Mouse (Mus musculus): ENCODE measurements around the gene Zmynd12. TPM values are rescaled to one million over a fixed set of nuclear protein-coding genes. Genes with fewer than 3 reads are reported as not detected.

The Zmynd12 gene
- total and polyA plus RNA-seq, 3 experiments, result 0.25 to 0.75 (median 0.53) TPM

DNA sequence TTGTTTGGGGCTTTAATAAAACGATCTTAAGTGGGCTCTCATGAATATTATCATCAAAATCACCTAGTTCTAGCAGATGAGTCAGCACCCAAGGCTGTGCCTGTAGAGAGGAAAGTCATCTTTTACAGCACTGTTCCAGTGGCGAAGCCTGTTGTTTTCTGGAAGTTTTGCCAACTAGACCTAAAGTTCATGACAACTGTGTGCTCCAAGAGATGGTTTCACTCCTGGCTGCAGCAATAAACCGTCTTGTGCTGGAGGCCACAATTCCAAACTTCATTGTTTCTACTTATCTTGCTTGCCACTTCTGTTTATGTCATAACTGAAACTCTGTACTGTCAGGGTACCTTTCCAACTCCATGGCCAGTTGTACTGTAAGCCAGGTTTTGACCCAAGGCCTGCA is 5.3 kb upstream of the Zmynd12 start:
- in situ Hi-C loops (cut with MboI; ENCODE audit: low pct_ligation_motif_present, low pct_unique_long_range_greater_than_20kb, low sequenced_read_pairs), result no loop called here
- Histone ChIP-seq H3K4me3 (replicated peaks in 1 of 3; ENCODE audit: low read depth in 2 of 3, low read length in 2 of 3, poor library complexity in 1 of 3) (no peak overlapping the region), H3K4me1 (ENCODE audit: control insufficient read depth in 1 of 2, insufficient read depth in 2 of 2) (peaks cover 3 to 24% of the 10 kb centered on the region in 2 experiments; a peak in 3 of 4 replicates), H3K4me2 (ENCODE audit: insufficient read depth, low read depth, poor library complexity, severe bottlenecking) (no peak overlapping the region), H3K9ac (ENCODE audit: insufficient read depth, low read depth) (no peak overlapping the region), H3K79me2 (replicated peaks; ENCODE audit: control insufficient read depth, extremely low read depth, insufficient read depth, poor library complexity, severe bottlenecking) (no peaks in the 10 kb centered on the region), H3K9me3 (replicated peaks; ENCODE audit: low read length) (no peaks in the 10 kb centered on the region), H3K27me3 (replicated peaks) (no peaks in the 10 kb centered on the region), H3K36me3 (replicated peaks in 1 of 2; ENCODE audit: control insufficient read depth in 1 of 2, insufficient read depth in 1 of 2, low read length in 1 of 2) (peaks cover 0 to 13% of the 10 kb centered on the region in 2 experiments), H3K27ac (ENCODE audit: insufficient read depth, low read depth) (no peak overlapping the region)
- no peak for TF ChIP-seq E2F4 (IDR thresholded peaks at IDR 0.05; ENCODE audit: insufficient replicate concordance, low read depth, low read length)
- no peak for TF ChIP-seq MAFK (IDR thresholded peaks at IDR 0.05; ENCODE audit: insufficient replicate concordance, low read length)
- no peak for TF ChIP-seq MAX (IDR thresholded peaks at IDR 0.05; ENCODE audit: low read length)
- TF ChIP-seq NRF1 (IDR thresholded peaks at IDR 0.05; ENCODE audit: low read depth, low read length), result no peak
- no peak for TF ChIP-seq CTCF (conservative IDR thresholded peaks at IDR 0.05 in 1 of 2, IDR thresholded peaks at IDR 0.05 in 1 of 2; ENCODE audit: low read depth in 2 of 2, low read length in 2 of 2)
- no peak for TF ChIP-seq SMC3 (IDR thresholded peaks at IDR 0.05; ENCODE audit: low read depth, low read length)
- no peak for TF ChIP-seq JUN (IDR thresholded peaks at IDR 0.05; ENCODE audit: insufficient read depth, low read depth, low read length)
- no peak for TF ChIP-seq USF1 (IDR thresholded peaks at IDR 0.05; ENCODE audit: low read depth, low read length)
- no peak for TF ChIP-seq ETS1 (conservative IDR thresholded peaks at IDR 0.05; ENCODE audit: low read depth, low read length)
- no peak for TF ChIP-seq ZC3H11A (IDR thresholded peaks at IDR 0.05; ENCODE audit: low read depth, low read length)
- TF ChIP-seq TBP (conservative IDR thresholded peaks at IDR 0.05; ENCODE audit: low read depth, low read length), result no peak
- TF ChIP-seq POLR2A (IDR thresholded peaks at IDR 0.05; ENCODE audit: low read depth, low read length), result no peak
- TF ChIP-seq SIN3A (IDR thresholded peaks at IDR 0.05; ENCODE audit: low read length), result no peak
- TF ChIP-seq HCFC1 (IDR thresholded peaks at IDR 0.05; ENCODE audit: low read depth, low read length), result no peak
- no peak for TF ChIP-seq CHD2 (IDR thresholded peaks at IDR 0.05; ENCODE audit: low read length)
- no peak for TF ChIP-seq ZKSCAN1 (IDR thresholded peaks at IDR 0.05; ENCODE audit: borderline replicate concordance, low read depth, low read length)
- TF ChIP-seq CHD1 (IDR thresholded peaks at IDR 0.05; ENCODE audit: low read depth, low read length), result no peak
- dilution Hi-C loops (cut with MboI; ENCODE audit: extremely low pct_ligation_motif_present, extremely low pct_unique_long_range_greater_than_20kb, low sequenced_read_pairs), result no loop called here
- DNase-seq (ENCODE audit: extremely low read depth), result no peak

DNA sequence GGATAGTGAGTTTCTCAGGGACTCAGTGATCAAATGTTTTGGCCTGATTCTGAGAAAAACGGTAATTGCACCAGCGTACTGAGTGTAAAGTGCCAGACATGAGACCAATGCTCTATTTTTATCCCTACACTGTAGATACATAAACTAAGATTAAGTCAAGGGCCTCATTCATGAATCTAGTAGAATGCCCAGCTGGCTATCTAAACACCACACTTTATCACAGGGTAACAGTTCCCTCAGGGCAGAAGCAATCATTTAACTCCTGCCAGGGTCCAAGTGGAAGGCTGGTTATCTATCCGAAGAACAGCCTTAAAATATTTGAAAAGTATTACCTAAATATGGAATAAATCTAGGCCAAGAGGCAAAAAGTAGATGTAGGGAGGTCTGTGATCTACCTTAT is 4.7 kb upstream of the Zmynd12 start:
- no peak for TF ChIP-seq ZMIZ1 (IDR thresholded peaks at IDR 0.05; ENCODE audit: low read depth, low read length)
- TF ChIP-seq MEF2A (IDR thresholded peaks at IDR 0.05; ENCODE audit: borderline replicate concordance, low read depth, low read length), result no peak
- TF ChIP-seq MAX (IDR thresholded peaks at IDR 0.05; ENCODE audit: low read length), result no peak
- no peak for TF ChIP-seq JUN (IDR thresholded peaks at IDR 0.05; ENCODE audit: insufficient read depth, low read depth, low read length)
- TF ChIP-seq ZNF384 (IDR thresholded peaks at IDR 0.05; ENCODE audit: low read depth, low read length), result no peak
- no peak for TF ChIP-seq MAZ (IDR thresholded peaks at IDR 0.05; ENCODE audit: low read depth, low read length)
- no peak for TF ChIP-seq PAX5 (IDR thresholded peaks at IDR 0.05; ENCODE audit: low read length)
- no peak overlapping the region for H3K4me3 ChIP-seq (replicated peaks in 1 of 3; ENCODE audit: low read depth in 2 of 3, low read length in 2 of 3, poor library complexity in 1 of 3)
- no peaks in the 10 kb centered on the region for H3K9me3 ChIP-seq (replicated peaks; ENCODE audit: low read length)
- in situ Hi-C loops (cut with MboI; ENCODE audit: low pct_ligation_motif_present, low pct_unique_long_range_greater_than_20kb, low sequenced_read_pairs), result no loop called here
- peaks cover 3 to 18% of the 10 kb centered on the region in 2 experiments; a peak in 3 of 4 replicates for H3K4me1 ChIP-seq (ENCODE audit: control insufficient read depth in 1 of 2, insufficient read depth in 2 of 2)
- no peak overlapping the region for H3K27ac ChIP-seq (ENCODE audit: insufficient read depth, low read depth)
- dilution Hi-C loops (cut with MboI; ENCODE audit: extremely low pct_ligation_motif_present, extremely low pct_unique_long_range_greater_than_20kb, low sequenced_read_pairs), result no loop called here
- H3K9ac ChIP-seq (ENCODE audit: insufficient read depth, low read depth), result no peak overlapping the region
- H3K79me2 ChIP-seq (replicated peaks; ENCODE audit: control insufficient read depth, extremely low read depth, insufficient read depth, poor library complexity, severe bottlenecking), result no peaks in the 10 kb centered on the region
- no peaks in the 10 kb centered on the region for H3K27me3 ChIP-seq (replicated peaks)
- H3K4me2 ChIP-seq (ENCODE audit: insufficient read depth, low read depth, poor library complexity, severe bottlenecking), result no peak overlapping the region
- no peak for DNase-seq (ENCODE audit: extremely low read depth)
- H3K36me3 ChIP-seq (replicated peaks in 1 of 2; ENCODE audit: control insufficient read depth in 1 of 2, insufficient read depth in 1 of 2, low read length in 1 of 2), result peaks cover 0 to 13% of the 10 kb centered on the region in 2 experiments

Measured in CH12.LX (cell line).